Mouse (Mus musculus): ENCODE measurements around the gene 1810013L24Rik. TPM values are rescaled to one million over a fixed set of nuclear protein-coding genes. Genes with fewer than 3 reads are reported as not detected.

The 1810013L24Rik gene
- polyA plus RNA-seq, 1 experiment from 2014 or later: 20.5 TPM

DNA sequence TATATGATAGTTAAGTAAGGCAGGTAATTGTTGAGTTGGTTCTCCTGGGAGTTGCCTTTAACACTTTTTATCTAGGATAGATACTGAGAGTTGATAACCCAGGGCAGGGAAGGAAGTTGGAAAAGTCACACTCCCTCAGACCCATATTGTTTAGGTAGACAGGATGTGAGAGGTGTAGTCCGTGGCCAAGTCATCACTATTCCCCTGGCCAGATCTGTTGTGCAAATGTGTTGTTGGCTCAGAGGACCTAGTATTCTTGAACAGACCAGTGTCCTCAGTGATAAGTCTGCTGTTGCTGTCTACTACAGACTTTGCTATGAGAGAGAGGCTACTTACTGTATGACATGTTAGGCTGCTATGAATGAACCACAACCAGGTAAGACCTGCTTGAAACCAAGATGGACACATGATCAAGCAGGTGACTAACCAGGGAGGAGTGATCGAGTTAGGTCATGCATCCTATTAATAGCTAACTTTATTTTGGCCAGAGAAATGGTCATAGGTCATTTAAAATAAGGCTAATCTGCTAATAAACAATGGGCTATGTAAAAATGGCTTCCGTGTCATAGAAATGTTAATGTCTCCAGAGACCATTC, 13.8 kb downstream of the 1810013L24Rik start:
- 91% methylated on average over 3 of the region's 3 CpGs for WGBS
- H3K36me3 ChIP-seq: peaks cover 95% of the 10 kb centered on the region
- no peaks in the 10 kb centered on the region for H3K9me3 ChIP-seq (replicated peaks)
- no peak overlapping the region for H3K27ac ChIP-seq
- H3K4me3 ChIP-seq: no peak overlapping the region
- no peaks in the 10 kb centered on the region for H3K27me3 ChIP-seq (ENCODE audit: low read depth, poor library complexity, severe bottlenecking)
- no peak for DNase-seq (ENCODE audit: low spot score)
- no peaks in the 10 kb centered on the region for H3K4me1 ChIP-seq

DNA sequence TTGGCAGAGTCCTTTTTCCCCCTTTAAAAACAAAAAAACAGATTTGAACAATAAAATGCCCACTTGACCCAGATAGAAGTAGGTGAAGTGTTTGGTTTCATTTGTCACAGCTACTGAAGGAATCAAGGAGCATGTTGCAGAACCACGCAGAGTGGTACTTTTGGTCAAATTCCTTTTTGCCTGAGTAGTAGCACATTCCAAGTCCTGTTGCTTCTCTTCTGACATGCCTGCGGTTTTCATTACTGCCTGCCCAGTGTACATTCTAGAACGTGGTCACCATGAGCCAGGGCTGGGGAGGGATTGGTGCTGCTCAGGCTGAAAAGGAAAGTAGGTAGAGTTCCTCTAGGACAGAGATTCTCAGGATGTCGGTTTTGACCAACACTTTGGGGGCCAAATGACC, 16.1 kb downstream of the 1810013L24Rik start:
- no peaks in the 10 kb centered on the region for H3K27me3 ChIP-seq (ENCODE audit: low read depth, poor library complexity, severe bottlenecking)
- peaks cover 90% of the 10 kb centered on the region for H3K36me3 ChIP-seq
- no peak for DNase-seq (ENCODE audit: low spot score)
- 92% methylated on average over 4 of the region's 4 CpGs for WGBS
- no peaks in the 10 kb centered on the region for H3K4me1 ChIP-seq
- H3K9me3 ChIP-seq (replicated peaks): no peaks in the 10 kb centered on the region
- H3K4me3 ChIP-seq: no peak overlapping the region
- no peak overlapping the region for H3K27ac ChIP-seq

DNA sequence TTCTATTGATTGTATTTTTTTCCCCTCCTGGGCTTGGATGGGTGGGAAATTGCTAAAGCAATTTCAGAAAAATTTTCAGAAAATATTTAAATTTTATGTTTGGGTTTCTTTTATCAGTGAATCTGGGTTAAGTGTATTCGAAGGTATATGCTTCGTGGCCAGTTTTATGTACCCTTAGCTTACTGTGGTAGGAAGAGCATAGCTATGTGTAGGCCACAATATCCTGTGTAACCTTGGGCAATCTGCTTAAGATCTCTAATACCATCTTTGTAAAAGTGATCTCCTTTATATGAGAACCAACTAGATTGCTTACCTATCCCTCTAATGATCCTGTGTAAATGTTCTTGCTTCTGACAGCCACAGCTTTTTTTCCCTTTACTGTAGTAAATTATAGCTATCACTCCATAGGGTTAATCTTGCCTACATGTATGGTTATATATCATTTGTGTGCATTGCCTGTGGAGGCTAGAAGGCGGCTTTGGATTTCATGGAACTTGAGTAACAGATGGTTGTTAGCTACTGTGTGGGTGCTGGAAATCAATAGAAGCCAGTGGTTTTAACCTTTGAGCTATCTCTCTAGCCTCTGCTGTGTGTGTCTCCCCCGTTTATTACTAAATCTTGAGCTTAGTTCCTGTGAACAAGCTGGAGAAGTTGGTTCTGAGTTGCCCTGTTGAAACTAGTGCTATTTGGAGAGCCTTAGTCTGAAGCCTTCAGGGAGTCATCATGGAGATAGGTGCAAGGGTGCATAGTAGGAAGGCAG, 18.6 kb downstream of the 1810013L24Rik start:
- no peak overlapping the region for H3K27ac ChIP-seq
- no peaks in the 10 kb centered on the region for H3K9me3 ChIP-seq (replicated peaks)
- no peaks in the 10 kb centered on the region for H3K27me3 ChIP-seq (ENCODE audit: low read depth, poor library complexity, severe bottlenecking)
- no peak for DNase-seq (ENCODE audit: low spot score)
- no peak overlapping the region for H3K4me3 ChIP-seq
- H3K36me3 ChIP-seq: peaks cover 82% of the 10 kb centered on the region
- H3K4me1 ChIP-seq: no peaks in the 10 kb centered on the region
- 93% methylated on average over 4 of the region's 4 CpGs for WGBS

DNA sequence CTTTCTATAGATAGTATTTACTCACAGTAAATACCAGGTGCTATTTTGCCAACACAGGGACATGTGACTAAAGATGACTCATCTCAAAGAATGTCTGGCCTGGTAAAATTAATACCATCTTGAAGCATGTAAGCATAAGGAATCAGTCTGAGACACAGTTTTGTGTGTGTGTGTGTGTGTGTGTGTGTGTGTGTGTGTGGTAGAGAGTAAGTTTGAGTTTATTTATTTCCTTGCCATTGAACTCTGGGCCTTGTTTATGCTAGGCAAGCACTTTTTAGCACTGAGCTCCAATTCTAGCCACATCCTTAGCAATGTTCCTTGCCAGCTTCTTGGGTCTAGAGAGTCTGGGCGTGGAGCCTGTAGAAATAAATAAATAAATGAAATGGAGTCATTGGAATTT, 20.0 kb downstream of the 1810013L24Rik start:
- 100% methylated on average over 1 of the region's 1 CpGs for WGBS
- Histone ChIP-seq H3K27me3 (ENCODE audit: low read depth, poor library complexity, severe bottlenecking) (no peaks in the 10 kb centered on the region), H3K9me3 (replicated peaks) (no peaks in the 10 kb centered on the region), H3K27ac (no peak overlapping the region), H3K4me3 (no peak overlapping the region), H3K36me3 (peaks cover 82% of the 10 kb centered on the region), H3K4me1 (no peaks in the 10 kb centered on the region)
- DNase-seq (ENCODE audit: low spot score): no peak

DNA sequence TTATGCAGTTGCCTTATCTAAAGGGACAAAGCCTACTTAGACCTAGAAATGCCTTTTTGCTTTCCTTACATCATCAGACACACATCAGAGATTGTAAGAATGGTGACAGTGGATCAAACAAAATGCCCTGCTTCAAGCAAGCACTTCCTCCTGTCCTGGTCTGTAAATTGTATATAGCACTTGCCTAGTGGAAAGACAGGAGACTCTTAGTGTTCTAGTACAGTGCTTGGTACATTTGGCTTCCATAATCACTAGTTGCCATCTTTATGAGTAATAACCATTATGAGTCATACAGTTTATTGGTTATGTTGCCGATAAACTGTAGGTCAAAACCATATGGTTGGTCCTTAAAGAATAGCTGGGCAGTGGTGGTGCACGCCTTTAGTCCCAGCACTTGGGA, 25.2 kb downstream of the 1810013L24Rik start:
- no peaks in the 10 kb centered on the region for H3K4me1 ChIP-seq
- no peaks in the 10 kb centered on the region for H3K27me3 ChIP-seq (ENCODE audit: low read depth, poor library complexity, severe bottlenecking)
- peaks cover 86% of the 10 kb centered on the region for H3K36me3 ChIP-seq
- WGBS: 97% methylated on average over 2 of the region's 2 CpGs
- H3K9me3 ChIP-seq (replicated peaks): no peaks in the 10 kb centered on the region
- no peak for DNase-seq (ENCODE audit: low spot score)
- H3K27ac ChIP-seq: no peak overlapping the region
- H3K4me3 ChIP-seq: no peak overlapping the region

DNA sequence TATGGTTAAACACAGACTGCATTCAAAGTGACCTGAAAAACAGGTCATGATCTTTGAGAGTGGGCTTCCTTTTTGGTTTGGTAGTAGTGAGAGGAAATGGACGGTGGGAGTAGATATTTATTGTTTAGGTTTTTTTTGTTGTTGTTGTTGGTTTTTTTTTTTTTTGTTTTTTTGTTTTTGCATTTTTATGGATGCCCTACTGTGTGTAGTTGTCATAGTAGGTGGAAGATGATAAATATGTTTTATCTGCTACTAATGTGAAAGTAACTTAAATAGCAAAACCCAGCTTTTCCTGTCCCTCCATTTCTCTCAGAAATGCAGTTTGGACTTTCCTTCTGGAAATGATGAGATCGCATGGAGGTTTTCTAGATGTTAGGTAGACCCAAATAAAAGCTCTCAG, 26.9 kb downstream of the 1810013L24Rik start:
- Histone ChIP-seq H3K27ac (no peak overlapping the region), H3K4me1 (no peaks in the 10 kb centered on the region), H3K36me3 (peaks cover 91% of the 10 kb centered on the region), H3K27me3 (ENCODE audit: low read depth, poor library complexity, severe bottlenecking) (no peaks in the 10 kb centered on the region), H3K9me3 (replicated peaks) (no peaks in the 10 kb centered on the region), H3K4me3 (no peak overlapping the region)
- DNase-seq (ENCODE audit: low spot score): no peak
- 91% methylated on average over 2 of the region's 2 CpGs for WGBS

GRCm38 (mm10) chr16:8862336-8862987, 32.6 kb downstream of the 1810013L24Rik start:
- Histone ChIP-seq H3K9me3 (replicated peaks) (no peaks in the 10 kb centered on the region), H3K27me3 (ENCODE audit: low read depth, poor library complexity, severe bottlenecking) (no peaks in the 10 kb centered on the region), H3K27ac (no peak overlapping the region), H3K36me3 (peaks cover 44% of the 10 kb centered on the region), H3K4me1 (no peaks in the 10 kb centered on the region), H3K4me3 (no peak overlapping the region)
- no peak for DNase-seq (ENCODE audit: low spot score)
- WGBS: 88% methylated on average over 5 of the region's 5 CpGs

DNA sequence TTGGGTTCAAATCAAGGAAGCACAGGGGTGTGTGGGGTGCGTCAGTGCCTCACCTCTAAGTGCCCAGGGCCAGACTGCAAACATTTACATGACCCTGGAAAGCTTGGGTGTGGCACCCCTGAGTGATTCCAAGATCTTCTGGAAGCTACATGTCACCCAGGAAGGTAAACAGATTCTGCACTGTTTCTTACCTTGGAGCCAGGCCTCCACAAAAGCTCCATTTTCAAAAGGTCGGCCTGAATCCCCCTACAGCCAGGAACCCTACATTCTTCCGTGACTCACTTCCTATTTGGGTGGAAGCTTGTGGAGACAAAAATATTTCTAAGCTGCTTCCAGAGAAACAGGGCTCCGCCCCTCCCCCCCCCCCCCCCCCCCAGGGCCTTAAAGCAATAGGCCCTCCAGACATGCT, 34.3 kb downstream of the 1810013L24Rik start:
- 75% methylated on average over 4 of the region's 4 CpGs for WGBS
- H3K4me3 ChIP-seq: no peak overlapping the region
- no peaks in the 10 kb centered on the region for H3K9me3 ChIP-seq (replicated peaks)
- no peak overlapping the region for H3K27ac ChIP-seq
- DNase-seq (ENCODE audit: low spot score): no peak
- H3K27me3 ChIP-seq (ENCODE audit: low read depth, poor library complexity, severe bottlenecking): no peaks in the 10 kb centered on the region
- H3K4me1 ChIP-seq: no peaks in the 10 kb centered on the region
- peaks cover 26% of the 10 kb centered on the region for H3K36me3 ChIP-seq

DNA sequence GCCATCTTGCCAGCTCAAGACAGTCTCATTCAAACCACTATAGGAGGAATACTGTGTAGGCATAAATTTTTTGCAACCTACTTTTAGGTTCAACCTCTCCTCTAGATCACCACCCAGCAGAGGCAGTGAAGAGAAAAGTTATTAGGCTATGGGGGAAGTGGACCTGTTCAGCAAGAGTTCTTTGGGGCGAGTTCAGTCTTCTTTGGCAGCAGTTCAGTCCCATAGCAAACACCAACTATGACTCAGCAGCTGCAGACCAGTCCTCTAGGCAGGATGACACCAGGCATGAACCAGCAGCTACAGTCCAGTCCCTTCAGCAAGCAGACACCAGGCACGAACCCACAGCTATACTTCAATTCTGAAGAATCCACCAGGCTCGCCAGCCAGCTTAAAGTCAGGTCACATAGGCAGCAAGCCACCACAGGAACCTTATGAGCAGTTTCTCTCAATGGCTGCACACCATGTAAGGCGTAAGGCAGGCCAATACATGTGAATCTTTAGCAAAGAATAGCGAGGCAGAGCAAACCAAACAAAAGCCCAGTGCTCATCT, 37.6 kb downstream of the 1810013L24Rik start:
- no peak for DNase-seq (ENCODE audit: low spot score)

GRCm38 (mm10) chr16:8868506-8868905, 38.6 kb downstream of the 1810013L24Rik start:
- H3K27me3 ChIP-seq (ENCODE audit: low read depth, poor library complexity, severe bottlenecking): no peaks in the 10 kb centered on the region
- H3K9me3 ChIP-seq (replicated peaks): no peaks in the 10 kb centered on the region
- H3K36me3 ChIP-seq: no peaks in the 10 kb centered on the region
- no peak overlapping the region for H3K27ac ChIP-seq
- H3K4me3 ChIP-seq: no peak overlapping the region
- no peaks in the 10 kb centered on the region for H3K4me1 ChIP-seq
- DNase-seq (ENCODE audit: low spot score): no peak
- 91% methylated on average over 3 of the region's 3 CpGs for WGBS

More for the DNA sequence above, 37.6 kb downstream of the 1810013L24Rik start:
- H3K36me3 ChIP-seq: no peaks in the 10 kb centered on the region
- no peak overlapping the region for H3K4me3 ChIP-seq
- H3K27ac ChIP-seq: no peak overlapping the region
- no peaks in the 10 kb centered on the region for H3K4me1 ChIP-seq
- H3K9me3 ChIP-seq (replicated peaks): no peaks in the 10 kb centered on the region
- no peaks in the 10 kb centered on the region for H3K27me3 ChIP-seq (ENCODE audit: low read depth, poor library complexity, severe bottlenecking)
- WGBS: 93% methylated on average over 5 of the region's 5 CpGs

DNA sequence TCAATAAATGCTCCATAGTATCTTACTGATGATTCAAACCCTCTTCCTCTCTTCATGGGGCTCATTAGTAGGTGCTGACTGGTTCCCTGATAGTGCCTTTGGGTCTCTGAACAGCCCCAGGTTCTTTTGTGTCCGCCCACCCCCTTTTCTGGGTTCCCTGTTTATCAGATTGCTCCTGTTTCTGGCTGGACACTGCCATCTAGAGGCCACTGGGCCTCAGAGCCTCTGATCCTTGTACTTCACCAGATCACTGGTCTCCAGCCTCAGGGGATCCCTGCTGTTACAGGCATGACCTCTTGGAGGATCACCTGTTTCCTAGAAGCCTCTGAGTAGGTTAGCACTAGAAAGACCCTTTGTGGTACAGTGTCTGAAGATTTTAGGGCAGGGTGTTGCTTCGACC, 39.8 kb downstream of the 1810013L24Rik start:
- no peak overlapping the region for H3K4me3 ChIP-seq
- no peaks in the 10 kb centered on the region for H3K4me1 ChIP-seq
- no peaks in the 10 kb centered on the region for H3K27me3 ChIP-seq (ENCODE audit: low read depth, poor library complexity, severe bottlenecking)
- DNase-seq (ENCODE audit: low spot score): peak; percentile 72
- no peak overlapping the region for H3K27ac ChIP-seq
- H3K36me3 ChIP-seq: no peaks in the 10 kb centered on the region
- H3K9me3 ChIP-seq (replicated peaks): no peaks in the 10 kb centered on the region
- 40% methylated on average over 2 of the region's 2 CpGs for WGBS

- Histone ChIP-seq H3K27me3 (ENCODE audit: low read depth, poor library complexity, severe bottlenecking) (no peaks in the 10 kb centered on the region), H3K9me3 (replicated peaks) (no peaks in the 10 kb centered on the region), H3K36me3 (no peaks in the 10 kb centered on the region), H3K4me1 (no peaks in the 10 kb centered on the region), H3K4me3 (no peak overlapping the region), H3K27ac (no peak overlapping the region)
- WGBS: 89% methylated on average over 6 of the region's 6 CpGs
- no peak for DNase-seq (ENCODE audit: low spot score)
Observed at GRCm38 (mm10) chr16:8871376-8871775, 41.5 kb downstream of the 1810013L24Rik start.

GRCm38 (mm10) chr16:8872019-8872418, 42.1 kb downstream of the 1810013L24Rik start:
- 45% methylated on average over 5 of the region's 5 CpGs for WGBS
- DNase-seq (ENCODE audit: low spot score): no peak

More at GRCm38 (mm10) chr16:8872019-8872418, 42.1 kb downstream of the 1810013L24Rik start:
- Histone ChIP-seq H3K9me3 (replicated peaks) (no peaks in the 10 kb centered on the region), H3K4me3 (no peak overlapping the region), H3K27ac (no peak overlapping the region), H3K36me3 (no peaks in the 10 kb centered on the region), H3K4me1 (no peaks in the 10 kb centered on the region), H3K27me3 (ENCODE audit: low read depth, poor library complexity, severe bottlenecking) (no peaks in the 10 kb centered on the region)
